Mouse (Mus musculus): Measurements from ENCODE around the gene Hsf2bp. TPM values are rescaled to one million over a fixed set of nuclear protein-coding genes. Genes with fewer than 3 reads are reported as not detected.

The Hsf2bp gene
- total and polyA plus RNA-seq, 2 experiments from 2014 or later = 0.16 to 1.3 TPM

DNA sequence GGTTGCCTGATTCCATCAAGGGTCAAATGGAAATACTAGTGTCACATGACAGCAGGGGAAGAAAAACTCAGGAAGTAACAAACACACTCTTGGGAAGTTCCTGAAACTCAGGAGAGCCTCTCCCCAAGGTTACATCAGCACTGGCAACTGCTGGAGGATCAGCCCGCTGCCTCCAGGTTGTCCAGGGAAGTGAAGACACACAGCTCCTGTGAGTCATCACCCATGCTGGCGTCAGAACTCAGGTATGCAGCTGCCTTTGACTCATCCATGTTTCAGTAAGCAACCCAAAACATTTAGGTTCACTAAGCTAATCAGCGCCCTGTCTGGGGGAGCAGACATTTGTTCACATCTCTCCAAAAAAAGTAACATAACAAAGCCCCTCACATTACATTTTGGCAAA lies 32.9 kb downstream of the Hsf2bp start:
- no peak overlapping the region for H3K27ac ChIP-seq (ENCODE audit: low read depth, low read length)
- H3K9me3 ChIP-seq (ENCODE audit: low read length) = 0 out of 2 replicates have a peak, but pooled peaks cover 4% of the 10 kb centered on the region
- no peak for ATAC-seq (ENCODE audit: low FRiP score)
- no peak for TF ChIP-seq CTCF (IDR thresholded peaks at IDR 0.05)
- no peak overlapping the region for H3K4me3 ChIP-seq (ENCODE audit: low read depth, low read length)
- 87% methylated on average over 3 of the region's 3 CpGs for WGBS
- no peaks in the 10 kb centered on the region for H3K27me3 ChIP-seq (ENCODE audit: insufficient read depth, low read length)
- H3K9ac ChIP-seq (replicated peaks; ENCODE audit: low read length, poor library complexity, severe bottlenecking) = no peak overlapping the region
- no peaks in the 10 kb centered on the region for H3K36me3 ChIP-seq (ENCODE audit: insufficient read depth, low read length)
- no peak for DNase-seq (ENCODE audit: low spot score)
- H3K4me1 ChIP-seq (ENCODE audit: insufficient read depth, low read length) = no peaks in the 10 kb centered on the region
- no peak overlapping the region for H3K4me2 ChIP-seq (ENCODE audit: low read depth, low read length, poor library complexity, severe bottlenecking)

- no peak for TF ChIP-seq CTCF (IDR thresholded peaks at IDR 0.05)
- no peak overlapping the region for H3K4me3 ChIP-seq (ENCODE audit: low read depth, low read length)
- no peaks in the 10 kb centered on the region for H3K4me1 ChIP-seq (ENCODE audit: insufficient read depth, low read length)
- DNase-seq (ENCODE audit: low spot score) = no peak
- H3K9me3 ChIP-seq (ENCODE audit: low read length) = 0 out of 2 replicates have a peak, but pooled peaks cover 3% of the 10 kb centered on the region
- H3K27ac ChIP-seq (ENCODE audit: low read depth, low read length) = no peak overlapping the region
- no peaks in the 10 kb centered on the region for H3K27me3 ChIP-seq (ENCODE audit: insufficient read depth, low read length)
- no peak overlapping the region for H3K4me2 ChIP-seq (ENCODE audit: low read depth, low read length, poor library complexity, severe bottlenecking)
- H3K36me3 ChIP-seq (ENCODE audit: insufficient read depth, low read length) = no peaks in the 10 kb centered on the region
- ATAC-seq (ENCODE audit: low FRiP score) = no peak
- WGBS = 84% methylated on average over 1 of the region's 1 CpGs
- H3K9ac ChIP-seq (replicated peaks; ENCODE audit: low read length, poor library complexity, severe bottlenecking) = no peak overlapping the region
Observed at GRCm38 (mm10) chr17:31998351-31998750, 37.8 kb downstream of the Hsf2bp start.

DNA sequence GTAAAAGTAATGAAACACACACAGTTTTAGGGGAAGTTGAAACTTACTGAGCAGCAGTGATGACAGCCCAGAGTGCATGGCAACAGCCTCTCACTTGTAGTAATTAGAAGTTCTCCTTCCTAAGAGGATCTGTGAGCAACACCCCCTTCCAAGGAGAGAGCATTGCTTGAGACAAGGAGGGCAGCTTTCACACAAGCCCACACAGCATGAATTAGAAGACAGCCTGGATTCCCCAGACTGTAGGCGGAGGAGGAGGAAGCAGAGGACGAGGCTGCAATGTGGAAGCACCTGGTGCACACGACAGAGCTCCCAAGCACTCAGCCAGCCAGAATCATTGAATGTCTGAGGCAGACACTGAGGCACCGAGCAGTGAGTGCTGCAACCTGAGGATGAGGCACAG lies 39.8 kb downstream of the Hsf2bp start:
- Histone ChIP-seq H3K4me2 (ENCODE audit: low read depth, low read length, poor library complexity, severe bottlenecking) (no peak overlapping the region), H3K9me3 (ENCODE audit: low read length) (0 out of 2 replicates have a peak, but pooled peaks cover 3% of the 10 kb centered on the region), H3K27me3 (ENCODE audit: insufficient read depth, low read length) (no peaks in the 10 kb centered on the region), H3K4me3 (ENCODE audit: low read depth, low read length) (no peak overlapping the region), H3K27ac (ENCODE audit: low read depth, low read length) (no peak overlapping the region), H3K4me1 (ENCODE audit: insufficient read depth, low read length) (no peaks in the 10 kb centered on the region), H3K36me3 (ENCODE audit: insufficient read depth, low read length) (no peaks in the 10 kb centered on the region), H3K9ac (replicated peaks; ENCODE audit: low read length, poor library complexity, severe bottlenecking) (no peak overlapping the region)
- DNase-seq (ENCODE audit: low spot score) (no peak), ATAC-seq (ENCODE audit: low FRiP score) (no peak)
- WGBS = 66% methylated on average over 4 of the region's 4 CpGs
- TF ChIP-seq CTCF (IDR thresholded peaks at IDR 0.05) = no peak

GRCm38 (mm10) chr17:31995784-31996183 lies 40.4 kb downstream of the Hsf2bp start:
- no peak overlapping the region for H3K27ac ChIP-seq (ENCODE audit: low read depth, low read length)
- H3K9me3 ChIP-seq (ENCODE audit: low read length) = 0 out of 2 replicates have a peak, but pooled peaks cover 3% of the 10 kb centered on the region
- DNase-seq (ENCODE audit: low spot score) (no peak), ATAC-seq (ENCODE audit: low FRiP score) (no peak)
- TF ChIP-seq CTCF (IDR thresholded peaks at IDR 0.05) = no peak
- H3K9ac ChIP-seq (replicated peaks; ENCODE audit: low read length, poor library complexity, severe bottlenecking) = no peak overlapping the region
- H3K4me1 ChIP-seq (ENCODE audit: insufficient read depth, low read length) = no peaks in the 10 kb centered on the region
- WGBS = 87% methylated on average over 2 of the region's 2 CpGs
- H3K4me2 ChIP-seq (ENCODE audit: low read depth, low read length, poor library complexity, severe bottlenecking) = no peak overlapping the region
- H3K36me3 ChIP-seq (ENCODE audit: insufficient read depth, low read length) = no peaks in the 10 kb centered on the region
- H3K27me3 ChIP-seq (ENCODE audit: insufficient read depth, low read length) = no peaks in the 10 kb centered on the region
- H3K4me3 ChIP-seq (ENCODE audit: low read depth, low read length) = no peak overlapping the region

DNA sequence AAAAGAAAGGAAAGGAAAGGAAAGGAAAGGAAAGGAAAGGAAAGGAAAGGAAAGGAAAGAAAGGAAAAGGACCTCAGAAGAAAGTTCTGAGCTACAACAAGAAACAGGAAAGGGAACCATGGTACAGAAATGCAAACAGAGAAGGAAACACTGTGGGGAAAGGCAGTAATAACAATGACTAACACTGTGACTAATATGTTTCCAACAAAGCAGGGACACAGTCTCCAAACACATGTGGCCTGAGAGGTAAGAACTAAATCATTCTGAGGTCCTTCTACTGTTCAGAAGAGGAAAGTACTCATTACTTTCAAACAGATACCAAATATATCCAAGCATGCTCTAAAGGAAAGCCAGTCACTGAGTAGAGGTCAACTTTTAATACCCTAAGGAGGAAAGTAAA lies 42.0 kb downstream of the Hsf2bp start:
- no peaks in the 10 kb centered on the region for H3K36me3 ChIP-seq (ENCODE audit: insufficient read depth, low read length)
- H3K4me1 ChIP-seq (ENCODE audit: insufficient read depth, low read length) = no peaks in the 10 kb centered on the region
- no peak for ATAC-seq (ENCODE audit: low FRiP score)

DNA sequence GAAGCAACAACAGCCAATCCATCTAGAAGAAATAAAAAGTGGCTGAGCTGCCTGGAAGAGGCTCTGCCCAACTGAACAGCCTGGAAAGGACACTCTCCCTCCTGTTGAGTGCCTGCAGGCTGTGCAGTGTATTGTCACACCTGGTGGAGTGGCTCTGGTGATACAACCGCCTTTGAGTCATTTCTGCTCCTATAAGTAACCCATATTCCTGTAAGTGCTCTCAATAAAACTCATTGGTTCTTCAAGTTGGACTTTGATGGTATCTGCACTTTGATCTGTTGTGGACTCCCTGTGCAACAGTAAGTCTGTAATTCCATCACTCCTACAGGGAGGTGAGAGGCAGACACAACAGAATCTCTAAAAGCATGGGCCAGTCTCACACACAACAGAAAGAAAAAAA lies 42.8 kb downstream of the Hsf2bp start:
- no peak overlapping the region for H3K4me3 ChIP-seq (ENCODE audit: low read depth, low read length)
- no peak for TF ChIP-seq CTCF (IDR thresholded peaks at IDR 0.05)
- H3K27ac ChIP-seq (ENCODE audit: low read depth, low read length) = no peak overlapping the region
- no peaks in the 10 kb centered on the region for H3K27me3 ChIP-seq (ENCODE audit: insufficient read depth, low read length)
- no peak overlapping the region for H3K9ac ChIP-seq (replicated peaks; ENCODE audit: low read length, poor library complexity, severe bottlenecking)
- H3K36me3 ChIP-seq (ENCODE audit: insufficient read depth, low read length) = no peaks in the 10 kb centered on the region
- ATAC-seq (ENCODE audit: low FRiP score) (no peak), DNase-seq (ENCODE audit: low spot score) (no peak)
- 93% methylated on average over 1 of the region's 1 CpGs for WGBS
- H3K4me1 ChIP-seq (ENCODE audit: insufficient read depth, low read length) = no peaks in the 10 kb centered on the region
- H3K4me2 ChIP-seq (ENCODE audit: low read depth, low read length, poor library complexity, severe bottlenecking) = no peak overlapping the region
- H3K9me3 ChIP-seq (ENCODE audit: low read length) = 0 out of 2 replicates have a peak, but pooled peaks cover 3% of the 10 kb centered on the region

More for the DNA sequence above, 42.0 kb downstream of the Hsf2bp start:
- Histone ChIP-seq H3K4me3 (ENCODE audit: low read depth, low read length) (no peak overlapping the region), H3K9ac (replicated peaks; ENCODE audit: low read length, poor library complexity, severe bottlenecking) (no peak overlapping the region), H3K4me2 (ENCODE audit: low read depth, low read length, poor library complexity, severe bottlenecking) (no peak overlapping the region), H3K27me3 (ENCODE audit: insufficient read depth, low read length) (no peaks in the 10 kb centered on the region), H3K9me3 (ENCODE audit: low read length) (0 out of 2 replicates have a peak, but pooled peaks cover 3% of the 10 kb centered on the region), H3K27ac (ENCODE audit: low read depth, low read length) (no peak overlapping the region)
- no peak for TF ChIP-seq CTCF (IDR thresholded peaks at IDR 0.05)
- no peak for DNase-seq (ENCODE audit: low spot score)
